Mouse (Mus musculus) myocyte (in vitro differentiated cells): Measurements from ENCODE around the gene Pde8b. TPM values are rescaled to one million over a fixed set of nuclear protein-coding genes. Genes with fewer than 3 reads are reported as not detected.

Source experiments
- H3K27me3 ChIP-seq: one replicate; pipeline ENCODE4 v1.6.1; 2011; ENCODE audit not compliant: control insufficient read depth, insufficient read depth, insufficient read length
- H3K36me3 ChIP-seq: one replicate; pipeline ENCODE4 v1.6.1; 2011; ENCODE audit not compliant: control insufficient read depth, insufficient read depth
- H3K4me2 ChIP-seq: one replicate; pipeline ENCODE4 v1.6.1; 2011; ENCODE audit warnings: low read depth, control low read depth
- H3K4me3 ChIP-seq: one replicate; pipeline ENCODE4 v1.5.1; 2011; ENCODE audit warnings: mild to moderate bottlenecking, control low read depth, moderate library complexity
- H3K79me2 ChIP-seq: one replicate; pipeline ENCODE4 v1.6.1; 2011; ENCODE audit not compliant: control insufficient read depth, insufficient read depth
- H3ac ChIP-seq: one replicate; pipeline ENCODE4 v1.6.1; 2011; ENCODE audit not compliant: control insufficient read depth, insufficient read length
- CEBPB ChIP-seq: IDR thresholded peaks from 2 replicates; pipeline ENCODE4 v1.6.1; 2011; ENCODE audit warnings: mild to moderate bottlenecking, moderate library complexity; ENCODE audit not compliant: poor library complexity, insufficient read depth, severe bottlenecking
- E2F4 ChIP-seq: IDR thresholded peaks from one replicate; pipeline ENCODE4 v1.6.1; 2011; ENCODE audit warnings: mild to moderate bottlenecking, control low read depth, moderate library complexity; ENCODE audit not compliant: insufficient read depth
- MAX ChIP-seq: IDR thresholded peaks from one replicate; pipeline ENCODE4 v1.6.1; 2011; ENCODE audit warnings: low read depth, mild to moderate bottlenecking, control low read depth
- MYOD1 ChIP-seq, 3 experiments: IDR thresholded peaks; one replicate each; pipeline ENCODE4 v1.6.1; 2011; ENCODE audit warnings: control low read depth in 2 of 3, low read depth in 2 of 3, mild to moderate bottlenecking in 2 of 3, moderate library complexity in 1 of 3; ENCODE audit not compliant: insufficient read length in 2 of 3, control insufficient read depth in 1 of 3
- MYOG ChIP-seq, 3 experiments: IDR thresholded peaks; one replicate each; pipeline ENCODE4 v1.6.1; 2011; ENCODE audit warnings: control low read depth in 2 of 3, low read depth in 2 of 3, mild to moderate bottlenecking in 2 of 3; ENCODE audit not compliant: insufficient read length in 2 of 3, control insufficient read depth in 1 of 3, insufficient read depth in 1 of 3
- POLR2A ChIP-seq: IDR thresholded peaks from one replicate; pipeline ENCODE4 v1.6.1; 2011; ENCODE audit warnings: low read depth, mild to moderate bottlenecking, control low read depth, moderate library complexity; ENCODE audit not compliant: insufficient read length
- POLR2AphosphoS2 ChIP-seq: IDR thresholded peaks from one replicate; pipeline ENCODE4 v1.6.1; 2011; ENCODE audit warnings: low read depth, control low read depth; ENCODE audit not compliant: insufficient read length
- REST ChIP-seq: IDR thresholded peaks from one replicate; pipeline ENCODE4 v1.6.1; 2011; ENCODE audit warnings: mild to moderate bottlenecking, control low read depth, moderate library complexity; ENCODE audit not compliant: insufficient read depth, insufficient read length
- SRF ChIP-seq: IDR thresholded peaks from one replicate; pipeline ENCODE4 v1.6.1; 2011; ENCODE audit warnings: low read depth; ENCODE audit not compliant: control insufficient read depth, insufficient read length
- TCF12 ChIP-seq: IDR thresholded peaks from one replicate; pipeline ENCODE4 v1.6.1; 2011; ENCODE audit warnings: mild to moderate bottlenecking, control low read depth; ENCODE audit not compliant: poor library complexity, insufficient read depth, severe bottlenecking
- TCF3 ChIP-seq: IDR thresholded peaks from one replicate; pipeline ENCODE4 v1.6.1; 2011; ENCODE audit warnings: low read depth, control low read depth; ENCODE audit not compliant: insufficient read length
- USF1 ChIP-seq: IDR thresholded peaks from one replicate; pipeline ENCODE4 v1.6.1; 2011; ENCODE audit warnings: low read depth, mild to moderate bottlenecking, control low read depth, moderate library complexity
- polyA plus RNA-seq: library from polyadenylated mRNA; unstranded; fragments of >200 nt; fragmentation: generic; extraction: Trizol; gene quantifications from one replicate; pipeline ENCODE4 v1.2.1, GENCODE M21; 2012; ENCODE audit warnings: missing spikeins

The Pde8b gene
- polyA plus RNA-seq, 1 experiment: 0.05 TPM

- no peak overlapping the region for H3K4me3 ChIP-seq
- H3K4me2 ChIP-seq: no peak overlapping the region
- H3ac ChIP-seq: no peak overlapping the region
- H3K27me3 ChIP-seq: no peaks in the 10 kb centered on the region
- TF ChIP-seq E2F4: no peak
- no peak for TF ChIP-seq MYOG (IDR thresholded peaks at IDR 0.05; ENCODE audit: control insufficient read depth in 1 of 3, insufficient read depth in 1 of 3, insufficient read length in 2 of 3, low read depth in 2 of 3)
- no peak for TF ChIP-seq POLR2A
- no peak for TF ChIP-seq REST
- no peak for TF ChIP-seq USF1
- TF ChIP-seq CEBPB: no peak
- no peak for TF ChIP-seq POLR2AphosphoS2
- no peak for TF ChIP-seq SRF
- no peak for TF ChIP-seq TCF12
- TF ChIP-seq MAX: no peak
- no peak for TF ChIP-seq MYOD1 (IDR thresholded peaks at IDR 0.05; ENCODE audit: control insufficient read depth in 1 of 3, insufficient read length in 2 of 3, low read depth in 2 of 3)
- TF ChIP-seq TCF3: no peak
- H3K36me3 ChIP-seq: no peaks in the 10 kb centered on the region
- no peaks in the 10 kb centered on the region for H3K79me2 ChIP-seq
Observed at GRCm38 (mm10) chr13:95125546-95126215, 124.5 kb downstream of the Pde8b start.

- no peaks in the 10 kb centered on the region for H3K36me3 ChIP-seq
- TF ChIP-seq E2F4: no peak
- no peak for TF ChIP-seq MYOG (IDR thresholded peaks at IDR 0.05; ENCODE audit: control insufficient read depth in 1 of 3, insufficient read depth in 1 of 3, insufficient read length in 2 of 3, low read depth in 2 of 3)
- no peak for TF ChIP-seq REST
- TF ChIP-seq TCF3: no peak
- no peak for TF ChIP-seq POLR2A
- no peak for TF ChIP-seq USF1
- no peak for TF ChIP-seq CEBPB
- no peak for TF ChIP-seq MYOD1 (IDR thresholded peaks at IDR 0.05; ENCODE audit: control insufficient read depth in 1 of 3, insufficient read length in 2 of 3, low read depth in 2 of 3)
- TF ChIP-seq MAX: no peak
- no peak for TF ChIP-seq POLR2AphosphoS2
- TF ChIP-seq TCF12: no peak
Observed at GRCm38 (mm10) chr13:95120570-95120969, 129.6 kb downstream of the Pde8b start.

GRCm38 (mm10) chr13:95113763-95114162, 136.4 kb downstream of the Pde8b start:
- TF ChIP-seq REST: no peak
- TF ChIP-seq E2F4: no peak
- TF ChIP-seq TCF12: no peak
- TF ChIP-seq USF1: no peak
- no peak overlapping the region for H3K4me2 ChIP-seq
- H3K79me2 ChIP-seq: no peaks in the 10 kb centered on the region
- no peak overlapping the region for H3ac ChIP-seq
- H3K36me3 ChIP-seq: no peaks in the 10 kb centered on the region
- H3K4me3 ChIP-seq: no peak overlapping the region
- peaks cover 11% of the 10 kb centered on the region for H3K27me3 ChIP-seq

More at GRCm38 (mm10) chr13:95120570-95120969, 129.6 kb downstream of the Pde8b start:
- H3K27me3 ChIP-seq: peaks cover 11% of the 10 kb centered on the region
- no peaks in the 10 kb centered on the region for H3K79me2 ChIP-seq
- H3K4me3 ChIP-seq: no peak overlapping the region
- H3K4me2 ChIP-seq: no peak overlapping the region
- H3ac ChIP-seq: no peak overlapping the region

GRCm38 (mm10) chr13:95109555-95109954, 140.6 kb downstream of the Pde8b start:
- TF ChIP-seq TCF12 (no peak), SRF (no peak), MYOD1 (IDR thresholded peaks at IDR 0.05; ENCODE audit: control insufficient read depth in 1 of 3, insufficient read length in 2 of 3, low read depth in 2 of 3) (no peak), MAX (no peak), USF1 (no peak), REST (no peak), POLR2AphosphoS2 (no peak), MYOG (IDR thresholded peaks at IDR 0.05; ENCODE audit: control insufficient read depth in 1 of 3, insufficient read depth in 1 of 3, insufficient read length in 2 of 3, low read depth in 2 of 3) (no peak), CEBPB (no peak), E2F4 (no peak)
- H3K36me3 ChIP-seq: no peaks in the 10 kb centered on the region

GRCm38 (mm10) chr13:95108035-95108434, 142.1 kb downstream of the Pde8b start:
- no peaks in the 10 kb centered on the region for H3K79me2 ChIP-seq
- TF ChIP-seq TCF3 (no peak), POLR2AphosphoS2 (no peak)
- H3K4me2 ChIP-seq: no peak overlapping the region
- no peak overlapping the region for H3ac ChIP-seq
- no peaks in the 10 kb centered on the region for H3K36me3 ChIP-seq
- no peaks in the 10 kb centered on the region for H3K27me3 ChIP-seq
- H3K4me3 ChIP-seq: no peak overlapping the region

More at GRCm38 (mm10) chr13:95109555-95109954, 140.6 kb downstream of the Pde8b start:
- Histone ChIP-seq H3K79me2 (no peaks in the 10 kb centered on the region), H3ac (no peak overlapping the region), H3K4me2 (no peak overlapping the region), H3K27me3 (no peaks in the 10 kb centered on the region), H3K4me3 (no peak overlapping the region)
